Mouse (Mus musculus): ENCODE measurements around the gene Wdr24. TPM values are rescaled to one million over a fixed set of nuclear protein-coding genes. Genes with fewer than 3 reads are reported as not detected.

Wdr24 gene
- polyA plus RNA-seq (2012; rRNA removed; ENCODE audit: low replicate concordance) = 27.2 and 27.4 TPM in 2 replicates

DNA sequence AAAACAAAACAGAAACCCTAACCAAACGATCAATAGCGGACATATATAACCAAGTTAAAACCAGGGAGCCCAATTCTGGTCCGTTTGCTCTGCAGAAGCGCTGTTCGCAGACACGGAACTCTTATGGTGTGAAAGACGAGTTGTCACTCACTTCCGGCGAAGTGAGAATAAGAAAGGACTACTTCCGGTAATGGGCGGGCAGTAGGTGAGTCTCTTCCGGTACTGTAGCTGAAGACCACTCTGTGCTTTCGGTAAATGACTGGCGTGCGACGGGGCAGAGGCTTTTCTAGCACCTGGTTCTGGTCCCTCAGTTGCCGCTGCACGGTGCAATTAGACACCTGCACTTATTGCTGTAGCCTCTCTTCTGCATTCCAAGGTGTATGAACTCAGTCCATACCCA, at the start of gene Wdr24:
Gene Wdr24 (plus strand): TSS at position 176 of the 400 bp plus-strand sequence.

DNA sequence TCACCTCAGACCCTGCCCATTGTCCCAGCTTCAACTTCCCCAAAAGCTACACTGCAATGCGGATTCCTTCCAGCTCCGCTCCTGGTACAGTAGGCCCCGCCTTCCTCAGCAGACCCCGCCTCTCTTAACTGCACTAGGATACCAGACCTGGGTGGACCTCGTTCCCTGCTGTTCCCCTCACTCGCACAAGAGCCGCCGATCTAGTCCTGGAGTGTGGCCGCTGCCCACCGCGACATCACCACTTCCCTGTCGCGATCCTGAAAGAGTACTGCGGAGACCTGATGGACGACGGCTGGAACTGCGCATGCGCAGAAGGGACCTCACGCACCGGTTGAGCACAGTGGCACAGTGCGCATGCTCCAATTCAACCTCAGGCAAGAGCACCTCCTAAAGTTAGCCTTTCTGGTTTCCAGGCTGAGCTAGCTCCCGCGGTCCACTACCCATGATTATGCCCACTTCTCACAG, 38.1 kb upstream of the Wdr24 start, which contains the start of gene Haghl:
Gene Haghl (minus strand): TSS at position 393 of the 465 bp plus-strand sequence.

DNA sequence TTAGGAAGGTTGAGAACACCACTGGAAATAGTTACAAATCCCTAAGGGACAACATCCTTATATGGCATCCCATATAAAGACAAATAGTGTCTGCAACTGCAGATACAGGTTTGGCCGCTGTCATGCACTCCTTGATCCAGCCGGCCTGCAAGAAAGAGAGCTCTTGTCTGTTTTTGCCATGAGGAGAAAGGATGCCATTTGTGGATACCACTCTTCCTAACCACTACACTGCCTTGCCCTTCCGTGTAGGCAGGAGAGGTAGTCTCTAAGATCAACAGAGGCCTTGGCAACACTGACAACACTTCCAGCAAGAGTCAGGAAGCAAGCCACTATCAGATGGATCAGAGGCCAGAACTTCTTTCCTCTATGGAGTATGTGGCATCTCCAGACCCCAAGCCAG, 37.1 kb upstream of the Wdr24 start, which contains the start of gene Ccdc78:
Gene Ccdc78 (plus strand): TSS at position 301 of the 400 bp plus-strand sequence.

DNA sequence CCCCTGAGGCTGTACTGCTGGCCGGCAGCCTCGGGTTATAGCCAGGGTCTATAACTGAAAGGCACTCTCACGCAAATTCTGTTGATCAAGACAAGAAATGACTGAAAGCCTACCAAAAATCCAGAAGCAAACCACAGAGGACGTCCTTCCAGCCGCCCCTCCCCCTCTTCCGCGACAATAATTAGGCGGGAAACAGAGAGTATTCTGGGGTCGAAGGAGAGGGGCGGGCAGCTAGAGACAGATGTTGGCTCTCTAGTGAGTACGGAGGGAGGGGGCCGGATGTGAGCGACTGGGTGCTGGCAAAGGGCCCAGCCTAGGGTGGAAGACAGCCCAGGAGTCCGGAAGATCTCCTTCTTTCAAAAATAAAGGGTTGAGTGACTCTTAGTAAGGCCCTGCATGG, 30.8 kb upstream of the Wdr24 start, which contains the start of gene Fam173a:
Gene Fam173a (minus strand): TSS at position 287 of the 400 bp plus-strand sequence.

DNA sequence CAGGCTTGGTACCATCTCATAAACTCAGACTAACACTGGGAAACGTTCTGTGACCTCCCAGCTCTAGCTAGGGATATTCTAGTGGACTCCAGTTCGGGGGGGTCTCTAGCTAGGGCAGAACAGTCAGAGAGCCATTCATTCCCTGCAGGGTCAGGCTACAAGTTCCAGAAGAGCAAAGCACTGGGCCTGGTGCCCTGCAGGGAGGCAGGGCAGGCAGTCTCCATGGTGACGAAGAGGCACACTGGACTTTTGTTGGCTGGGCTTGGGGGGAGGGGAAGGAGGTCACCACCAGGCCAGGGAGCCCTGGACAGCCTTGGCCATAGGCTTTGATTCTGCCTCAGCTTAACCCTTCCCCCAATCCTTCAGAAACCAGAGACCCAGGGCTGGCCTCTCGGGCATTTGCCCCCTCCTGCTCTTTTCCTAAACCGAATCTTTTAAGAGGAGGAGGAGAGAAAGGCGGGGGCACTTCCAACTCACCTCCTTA, 27.8 kb upstream of the Wdr24 start, which contains the start of gene AC134908.4:
Gene AC134908.4 (minus strand): TSS at position 51 of the 484 bp plus-strand sequence.

GRCm38 (mm10) chr17:25796951-25797369, 26.5 kb upstream of the Wdr24 start, which contains the start of gene Metrn:
Gene Metrn (minus strand): TSS chr17:25797136.

GRCm38 (mm10) chr17:25808789-25809605, 14.4 kb upstream of the Wdr24 start, which contains the start of gene Fbxl16:
Gene Fbxl16 (plus strand): TSS chr17:25809085.

DNA sequence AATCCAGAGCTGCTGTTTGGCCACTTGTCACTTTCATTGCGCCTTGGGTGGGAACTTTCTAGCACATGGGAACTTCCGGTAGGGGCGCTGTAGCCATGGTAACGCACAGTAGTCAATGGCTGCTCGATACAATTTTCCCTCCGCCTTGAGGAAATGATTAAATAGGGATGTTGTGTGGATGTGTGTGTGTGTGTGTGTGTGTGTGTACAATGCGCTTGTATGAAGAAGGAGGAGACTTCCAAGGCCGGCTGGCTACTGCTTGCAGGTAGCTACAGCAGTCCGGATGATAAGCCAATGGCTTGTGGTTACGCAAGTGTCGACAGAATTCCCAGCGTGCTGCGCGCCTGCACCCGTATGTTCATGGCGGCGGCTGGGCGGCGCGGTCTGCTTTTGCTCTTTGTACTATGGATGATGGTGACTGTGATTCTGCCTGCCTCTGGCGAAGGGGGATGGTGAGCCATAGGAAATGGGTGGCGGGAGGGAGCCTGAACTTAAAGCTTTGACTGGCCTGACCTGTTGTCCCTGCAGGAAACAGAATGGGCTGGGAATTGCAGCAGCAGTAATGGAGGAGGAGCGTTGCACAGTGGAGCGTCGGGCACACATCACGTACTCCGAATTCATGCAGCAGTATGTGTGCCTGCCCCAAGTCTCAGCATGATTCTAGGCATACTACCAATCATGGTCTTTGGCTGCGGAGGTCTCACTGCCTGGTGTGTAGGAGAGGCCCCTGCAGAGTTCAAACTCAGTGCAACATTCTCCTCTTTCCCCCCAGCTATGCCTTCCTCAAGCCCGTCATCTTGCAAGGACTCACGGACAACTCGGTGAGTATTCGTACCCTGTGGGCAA, 5.5 kb downstream of the Wdr24 start, which contains the start of gene Jmjd8:
Gene Jmjd8 (plus strand): TSS at position 156 of the 846 bp plus-strand sequence.

DNA sequence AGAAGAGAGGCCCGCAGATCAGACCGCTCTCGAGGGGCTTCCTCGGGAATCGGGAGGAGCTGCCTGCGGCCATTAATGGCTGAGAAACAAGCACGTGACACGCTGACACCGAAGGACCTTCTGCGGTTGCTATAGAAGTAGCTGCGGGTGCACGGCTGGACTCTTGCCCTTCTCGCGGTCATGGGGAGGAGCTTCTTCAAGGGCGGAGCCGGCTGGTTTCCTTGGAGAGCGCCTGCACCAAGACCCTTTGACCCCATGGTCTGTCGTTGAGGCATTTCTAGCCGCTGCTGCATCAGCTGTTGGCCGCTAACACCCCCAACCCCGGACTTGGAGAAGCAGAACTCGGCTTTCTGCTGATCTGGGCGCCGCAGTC, 9.8 kb downstream of the Wdr24 start, which contains the start of gene Stub1:
Gene Stub1 (minus strand): TSS at position 114 of the 373 bp plus-strand sequence.

GRCm38 (mm10) chr17:25837076-25837410, 13.6 kb downstream of the Wdr24 start, which contains the start of gene Rhbdl1:
Gene Rhbdl1 (minus strand): TSS chr17:25837295.

DNA sequence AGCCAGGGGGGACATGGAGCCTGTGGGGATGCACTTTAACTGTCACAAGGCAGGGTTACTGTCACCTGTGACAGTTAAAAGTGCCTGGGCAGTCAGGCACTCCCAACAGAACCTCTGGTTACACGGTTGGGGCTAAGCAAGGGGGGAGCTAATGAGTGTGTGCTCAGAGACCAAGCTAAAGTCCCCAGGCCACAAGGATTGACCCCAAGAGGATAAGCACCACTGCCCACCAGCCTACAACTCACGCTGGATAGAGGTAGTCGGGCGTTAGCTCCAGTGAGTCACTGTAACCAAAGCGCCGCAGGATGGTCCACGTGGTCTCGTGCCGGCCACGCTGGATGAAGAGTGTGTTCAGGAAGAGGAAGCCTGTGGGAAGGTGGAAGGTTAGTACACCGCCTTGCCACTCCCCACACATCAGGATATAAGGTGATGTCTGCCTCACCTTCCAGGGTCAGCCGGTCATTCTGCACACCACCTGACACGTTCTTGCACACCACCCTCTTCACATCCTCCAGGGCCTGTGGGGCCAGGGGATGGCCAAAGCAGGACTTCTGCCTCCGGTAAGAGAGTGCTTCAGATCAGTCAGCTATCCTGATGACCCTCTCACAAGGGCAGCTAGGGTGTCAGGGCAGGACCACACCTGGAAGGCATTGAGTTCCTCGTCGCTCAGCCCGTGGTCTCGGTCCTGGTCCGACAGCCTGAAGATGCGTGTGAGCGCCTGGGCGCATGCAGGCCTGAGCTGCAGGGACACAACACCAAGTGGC, 17.9 kb downstream of the Wdr24 start, which contains the start of gene Gm20683:
Gene Gm20683 (minus strand): TSS at position 647 of the 764 bp plus-strand sequence.

DNA sequence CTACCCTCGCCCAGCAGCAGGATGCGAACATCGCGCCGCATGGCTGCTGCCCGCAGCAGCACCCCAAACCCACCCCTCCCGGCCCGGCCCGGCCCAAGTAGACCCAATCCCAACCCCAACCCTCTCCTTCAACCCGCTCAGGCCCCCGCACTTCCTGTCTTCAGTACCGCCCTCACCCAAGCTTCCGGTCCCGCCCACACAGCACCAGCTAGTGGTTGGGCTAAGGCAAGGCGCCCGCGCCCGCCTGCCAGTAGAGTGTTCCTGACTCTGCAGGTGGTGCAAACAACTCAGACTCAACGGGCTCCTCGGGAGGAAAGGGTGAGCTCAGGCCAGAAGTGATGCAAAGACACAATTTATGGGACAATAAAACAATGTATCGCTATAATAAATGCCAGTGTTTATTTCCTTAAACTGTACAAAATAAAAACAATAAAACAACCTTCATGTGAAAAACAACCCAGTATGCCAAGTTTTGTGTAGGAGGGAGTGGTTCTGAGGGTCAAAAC, 21.0 kb downstream of the Wdr24 start, which contains the start of gene Rhot2:
Gene Rhot2 (minus strand): TSS at position 456 of the 506 bp plus-strand sequence.

DNA sequence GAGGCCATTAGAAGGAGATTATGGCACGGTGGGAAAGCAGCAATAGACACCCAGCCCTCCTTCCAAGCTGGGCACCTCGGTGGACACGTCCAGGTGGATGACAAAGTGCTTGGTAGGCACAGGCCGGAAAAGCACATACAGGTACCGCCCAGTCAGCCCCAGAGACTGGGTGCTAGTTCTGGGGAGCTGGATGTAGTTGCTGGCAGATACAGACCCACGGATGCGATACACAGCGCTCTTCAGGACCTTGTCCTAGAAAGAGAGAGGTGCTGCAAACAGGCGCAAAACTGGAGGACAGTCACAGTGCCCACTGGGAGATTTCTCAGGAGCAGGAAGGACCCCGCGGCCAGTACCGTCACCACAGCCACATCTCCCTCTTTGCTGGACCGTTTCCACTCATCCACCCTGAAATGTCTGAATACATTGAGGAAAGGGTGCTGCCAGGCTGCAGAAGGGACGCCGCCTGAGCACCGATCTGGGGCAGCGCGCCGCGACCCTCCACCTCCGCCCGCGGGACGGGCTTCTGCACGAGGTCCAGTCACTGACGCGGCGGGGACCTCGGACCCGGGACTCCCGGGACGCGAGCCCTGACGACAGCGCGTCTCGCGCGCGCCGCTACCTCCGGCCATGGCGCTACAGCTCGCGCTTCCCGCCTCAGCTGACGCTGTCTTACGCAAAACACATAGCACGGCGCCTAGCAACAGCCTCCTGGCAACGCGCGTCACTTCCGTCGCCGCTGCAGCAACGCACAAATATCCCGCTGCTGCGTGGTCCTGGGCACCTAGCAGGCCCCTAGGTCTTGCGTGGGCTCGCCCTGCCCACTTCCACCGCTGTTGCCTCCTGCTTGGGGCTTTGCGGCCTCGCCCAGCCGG, 37.6 kb downstream of the Wdr24 start, which contains the start of gene Wdr90:
Gene Wdr90 (minus strand): TSS at position 670 of the 872 bp plus-strand sequence.

GRCm38 (mm10) chr17:25868601-25869191, 45.3 kb downstream of the Wdr24 start, which contains the start of gene Mcrip2:
Gene Mcrip2 (minus strand): TSS chr17:25868764.

DNA sequence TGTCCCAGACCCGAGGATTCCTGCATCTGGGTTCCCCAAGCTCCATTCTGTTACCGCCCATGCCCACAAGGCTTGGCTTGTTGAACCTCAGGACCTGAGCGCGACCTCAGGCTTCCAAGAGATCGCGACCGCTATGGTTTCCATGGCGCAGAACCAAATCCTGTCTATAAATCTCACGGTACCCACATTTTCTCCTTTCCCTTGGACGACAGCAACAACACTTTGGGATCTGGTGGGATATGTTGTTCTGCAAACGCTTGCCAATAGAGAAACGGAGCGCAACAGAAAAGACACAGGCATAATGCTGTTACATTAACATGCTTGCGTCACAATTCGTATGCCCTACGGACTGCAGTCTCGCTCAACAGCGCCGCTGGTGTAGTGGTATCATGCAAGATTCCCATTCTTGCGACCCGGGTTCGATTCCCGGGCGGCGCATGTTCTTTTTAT, 51.3 kb downstream of the Wdr24 start, which contains the start of gene Mettl26:
Gene Mettl26 (plus strand): TSS at position 354 of the 450 bp plus-strand sequence.

Measured in duodenum, adult 2 months (tissue).